9 mouse cellular contexts compared by ENCODE assay signal in genomic region chr6:146912835-146913488, GRCm38 (mm10). TPM values are rescaled to one million over a fixed set of nuclear protein-coding genes. Genes with fewer than 3 reads are reported as not detected.
A peak's percentile ranks its signal among the peaks of the same experiment; 100 is the strongest.
DNase-seq lines count a peak whose midpoint lies in the region; ATAC-seq and TF ChIP-seq lines count a peak whose summit lies in the region.
"Had no signal": no experiment of that assay in that cellular context is flagged by ENCODE, and none has a peak within 500 bp of the region (broad histone marks: within the 10 kb centered on the region; RNA-seq: fewer than 3 reads in every experiment).

No protein-coding gene starts in this region.

- no peaks in the 10 kb centered on the region for H3K9me3 ChIP-seq in liver, postnatal 0 days (ENCODE audit: low read length)
- no peaks in the 10 kb centered on the region for H3K9me3 ChIP-seq in forebrain, embryonic 16.5 days (ENCODE audit: control insufficient read depth, low read length)

- H3K9ac ChIP-seq in liver, postnatal 0 days (replicated peaks) = no peak overlapping the region
- H3K9ac ChIP-seq in forebrain, embryonic 16.5 days (replicated peaks; ENCODE audit: low read depth, low read length) = no peak overlapping the region

- no peaks in the 10 kb centered on the region for H3K27me3 ChIP-seq in Patski
- no peaks in the 10 kb centered on the region for H3K27me3 ChIP-seq in liver, postnatal 0 days (ENCODE audit: insufficient read depth, low read length)
- no peaks in the 10 kb centered on the region for H3K27me3 ChIP-seq in forebrain, embryonic 16.5 days (replicated peaks; ENCODE audit: control insufficient read depth, insufficient read depth, low read length)

- no peaks in the 10 kb centered on the region for H3K36me3 ChIP-seq in liver, postnatal 0 days (replicated peaks; ENCODE audit: insufficient read depth, low read length)
- no peaks in the 10 kb centered on the region for H3K36me3 ChIP-seq in forebrain, embryonic 16.5 days (ENCODE audit: control insufficient read depth, insufficient read depth)

- no peak overlapping the region for H3K4me3 ChIP-seq in liver, postnatal 0 days (ENCODE audit: low read depth, low read length)
- no peak overlapping the region for H3K4me3 ChIP-seq in forebrain, embryonic 16.5 days (replicated peaks; ENCODE audit: low read length)

- CTCF ChIA-PET in Patski (lab: Charles Lee) = interaction anchor here (1.4 kb wide), 1 partner anchor 14 kb away, joined by 4 read pairs; no protein-coding TSS in a partner anchor

- peak; percentile 36 for ATAC-seq in Patski
- peak; percentile 45 for ATAC-seq in common myeloid progenitor, adult 5-6 weeks (replicated peaks; ENCODE audit: low read depth, poor library complexity, severe bottlenecking)
- peak; percentile 51 for ATAC-seq in liver, postnatal 0 days
- ATAC-seq in inflammation-experienced regulatory T-cells, adult 6 months = no peak
- ATAC-seq in forebrain, embryonic 16.5 days = no peak

- H3K27ac ChIP-seq in liver, postnatal 0 days (ENCODE audit: low read depth) = peak overlapping the region; percentile 52; the same call in 1 of the 2 replicates
- H3K27ac ChIP-seq in forebrain, embryonic 16.5 days (ENCODE audit: low read length) = no peak overlapping the region

- WGBS in liver, postnatal 0 days (ENCODE audit: insufficient replicate concordance) = 1% methylated on average over 3 of the region's 3 CpGs
- 27% methylated on average over 3 of the region's 3 CpGs for WGBS in forebrain, embryonic 16.5 days

- no peak overlapping the region for H3K4me2 ChIP-seq in liver, postnatal 0 days (ENCODE audit: low read depth, low read length)
- no peak overlapping the region for H3K4me2 ChIP-seq in forebrain, embryonic 16.5 days (ENCODE audit: low read length)

- DNase-seq in Patski (ENCODE audit: low read depth, low spot score) = no peak
- DNase-seq in kidney, adult 18-20 months = peak; percentile 64
- DNase-seq in liver, postnatal 0 days = no peak
- DNase-seq in right cerebral cortex, postnatal 36 days (ENCODE audit: low spot score in 2 of 2) = no peak
- DNase-seq in B cell, adult 2 months = no peak

- in situ Hi-C loops in Patski (cut with MboI; ENCODE audit: low pct_unique_long_range_greater_than_20kb) = no loop called here

- POLR2A ChIA-PET in Patski (lab: Charles Lee) = interaction anchor here (1.2 kb wide), 1 partner anchor 9 kb away, joined by 3 read pairs; no protein-coding TSS in a partner anchor

- no peak for TF ChIP-seq EP300 in liver, postnatal 0 days (IDR thresholded peaks at IDR 0.05; ENCODE audit: low read depth)

- peaks cover 41% of the 10 kb centered on the region for H3K4me1 ChIP-seq in liver, postnatal 0 days (ENCODE audit: insufficient read depth)
- no peaks in the 10 kb centered on the region for H3K4me1 ChIP-seq in forebrain, embryonic 16.5 days (replicated peaks; ENCODE audit: control insufficient read depth, insufficient read depth, low read length)

- TF ChIP-seq CTCF in Patski (IDR thresholded peaks at IDR 0.05) = no peak
- TF ChIP-seq CTCF in liver, postnatal 0 days (IDR thresholded peaks at IDR 0.05; ENCODE audit: low read depth) = no peak

RNA-seq across cellular contexts. Expression of gene Ppfibp1, which starts 24.7 kb away (rescaled TPM):
- polyA plus RNA-seq in Patski (2021) = 138 TPM
- total RNA-seq in common myeloid progenitor, adult 5-6 weeks (2017) = 12.2 and 14.4 TPM in 2 replicates
- polyA plus RNA-seq in liver, postnatal 0 days (2015; fragmentation: Nextera tagmentation; extraction: Ambion mirVana) = 8.9 and 11.3 TPM in 2 replicates
- polyA plus RNA-seq in inflammation-experienced regulatory T-cells, adult 6 months (2017; shearing (Covaris generic)) = 10 to 100 TPM in 1 of 3 experiments, 1 to 10 TPM in 2; 7.7 to 14.1 (median 8.8) TPM
- 17.8 and 21.4 TPM in 2 replicates for polyA plus RNA-seq in forebrain, embryonic 16.5 days (2015; fragmentation: Nextera tagmentation; extraction: Ambion mirVana)

RNA-seq across cellular contexts. Expression of gene 1700034J05Rik, which starts 41.3 kb away (rescaled TPM):
- not detected for polyA plus RNA-seq in Patski (2021)
- not detected in 2 replicates for total RNA-seq in common myeloid progenitor, adult 5-6 weeks (2017)
- polyA plus RNA-seq in liver, postnatal 0 days (2015; fragmentation: Nextera tagmentation; extraction: Ambion mirVana) = 0.05 TPM in 1 of 2 replicates, not detected in the other
- polyA plus RNA-seq in inflammation-experienced regulatory T-cells, adult 6 months (2017; shearing (Covaris generic)) = under 1 TPM in 1 of 3 experiments, not detected in 2; 0.40 TPM
- not detected in 2 replicates for polyA plus RNA-seq in forebrain, embryonic 16.5 days (2015; fragmentation: Nextera tagmentation; extraction: Ambion mirVana)
- polyA plus RNA-seq: large intestine, adult 2 months had no signal

Comparison
In these comparisons a context has a peak if more than half of its experiments do, and no peak if none do; other contexts are left out.
1. ATAC-seq: peak in Patski (single experiment), common myeloid progenitor, adult 5-6 weeks (single experiment) and liver, postnatal 0 days (single experiment); none in inflammation-experienced regulatory T-cells, adult 6 months (single experiment) and forebrain, embryonic 16.5 days (single experiment).